Mouse (Mus musculus): ENCODE measurements at regions not wholly inside any gene's neighbourhood (a gene's known extent, or its start where the extent isn't known, plus 50 kb on each side); places are given as distances from the start of the nearest gene placed in this dataset.

GRCm38 (mm10) chr16:93374669-93375068, 229.2 kb downstream of the Setd4 start:
- Histone ChIP-seq H3K79me2 (ENCODE audit: control insufficient read depth, insufficient read depth) (no peaks in the 10 kb centered on the region), H3K4me2 (ENCODE audit: low read depth) (no peak overlapping the region), H3K36me3 (ENCODE audit: control insufficient read depth, insufficient read depth) (no peaks in the 10 kb centered on the region), H3ac (ENCODE audit: control insufficient read depth, insufficient read length) (no peak overlapping the region), H3K27me3 (ENCODE audit: control insufficient read depth, insufficient read depth, insufficient read length) (no peaks in the 10 kb centered on the region), H3K4me3 (no peak overlapping the region)
- TF ChIP-seq SRF (IDR thresholded peaks at IDR 0.05; ENCODE audit: control insufficient read depth, insufficient read length, low read depth) (no peak), CEBPB (IDR thresholded peaks at IDR 0.05; ENCODE audit: insufficient read depth, poor library complexity, severe bottlenecking) (no peak), REST (IDR thresholded peaks at IDR 0.05; ENCODE audit: insufficient read depth, insufficient read length) (no peak), USF1 (IDR thresholded peaks at IDR 0.05; ENCODE audit: low read depth) (no peak), MAX (IDR thresholded peaks at IDR 0.05; ENCODE audit: low read depth) (no peak), POLR2A (IDR thresholded peaks at IDR 0.05; ENCODE audit: insufficient read length, low read depth) (no peak), MYOD1 (IDR thresholded peaks at IDR 0.05; ENCODE audit: control insufficient read depth in 1 of 3, insufficient read length in 2 of 3, low read depth in 2 of 3) (no peak), TCF3 (IDR thresholded peaks at IDR 0.05; ENCODE audit: insufficient read length, low read depth) (no peak), TCF12 (IDR thresholded peaks at IDR 0.05; ENCODE audit: insufficient read depth, poor library complexity, severe bottlenecking) (no peak), E2F4 (IDR thresholded peaks at IDR 0.05; ENCODE audit: insufficient read depth) (no peak), MYOG (IDR thresholded peaks at IDR 0.05; ENCODE audit: control insufficient read depth in 1 of 3, insufficient read depth in 1 of 3, insufficient read length in 2 of 3, low read depth in 2 of 3) (no peak), POLR2AphosphoS2 (IDR thresholded peaks at IDR 0.05; ENCODE audit: insufficient read length, low read depth) (no peak)

- H3K4me2 ChIP-seq (ENCODE audit: low read depth): no peak overlapping the region
- H3K36me3 ChIP-seq (ENCODE audit: control insufficient read depth, insufficient read depth): no peaks in the 10 kb centered on the region
- H3K79me2 ChIP-seq (ENCODE audit: control insufficient read depth, insufficient read depth): no peaks in the 10 kb centered on the region
- TF ChIP-seq SRF (IDR thresholded peaks at IDR 0.05; ENCODE audit: control insufficient read depth, insufficient read length, low read depth) (no peak), CEBPB (IDR thresholded peaks at IDR 0.05; ENCODE audit: insufficient read depth, poor library complexity, severe bottlenecking) (no peak), MYOD1 (IDR thresholded peaks at IDR 0.05; ENCODE audit: control insufficient read depth in 1 of 3, insufficient read length in 2 of 3, low read depth in 2 of 3) (no peak)
- H3ac ChIP-seq (ENCODE audit: control insufficient read depth, insufficient read length): no peak overlapping the region
- H3K4me3 ChIP-seq: no peak overlapping the region
- no peaks in the 10 kb centered on the region for H3K27me3 ChIP-seq (ENCODE audit: control insufficient read depth, insufficient read depth, insufficient read length)
These were observed 234.1 kb downstream of the Setd4 start for GRCm38 (mm10) chr16:93369766-93370146.

GRCm38 (mm10) chr16:93368824-93369765, 234.8 kb downstream of the Setd4 start:
- H3K36me3 ChIP-seq (ENCODE audit: control insufficient read depth, insufficient read depth): no peaks in the 10 kb centered on the region
- H3K4me3 ChIP-seq: no peak overlapping the region
- H3ac ChIP-seq (ENCODE audit: control insufficient read depth, insufficient read length): no peak overlapping the region
- H3K79me2 ChIP-seq (ENCODE audit: control insufficient read depth, insufficient read depth): no peaks in the 10 kb centered on the region
- H3K27me3 ChIP-seq (ENCODE audit: control insufficient read depth, insufficient read depth, insufficient read length): no peaks in the 10 kb centered on the region
- no peak for TF ChIP-seq CEBPB (IDR thresholded peaks at IDR 0.05; ENCODE audit: insufficient read depth, poor library complexity, severe bottlenecking)
- H3K4me2 ChIP-seq (ENCODE audit: low read depth): no peak overlapping the region

GRCm38 (mm10) chr16:93367995-93368394, 235.9 kb downstream of the Setd4 start:
- Histone ChIP-seq H3K27me3 (ENCODE audit: control insufficient read depth, insufficient read depth, insufficient read length) (no peaks in the 10 kb centered on the region), H3K79me2 (ENCODE audit: control insufficient read depth, insufficient read depth) (no peaks in the 10 kb centered on the region), H3K4me2 (ENCODE audit: low read depth) (no peak overlapping the region), H3K4me3 (no peak overlapping the region), H3ac (ENCODE audit: control insufficient read depth, insufficient read length) (no peak overlapping the region), H3K36me3 (ENCODE audit: control insufficient read depth, insufficient read depth) (no peaks in the 10 kb centered on the region)
- TF ChIP-seq CEBPB (IDR thresholded peaks at IDR 0.05; ENCODE audit: insufficient read depth, poor library complexity, severe bottlenecking): no peak
- TF ChIP-seq E2F4 (IDR thresholded peaks at IDR 0.05; ENCODE audit: insufficient read depth): no peak
- TF ChIP-seq REST (IDR thresholded peaks at IDR 0.05; ENCODE audit: insufficient read depth, insufficient read length): no peak
- TF ChIP-seq TCF3 (IDR thresholded peaks at IDR 0.05; ENCODE audit: insufficient read length, low read depth): no peak
- TF ChIP-seq POLR2AphosphoS2 (IDR thresholded peaks at IDR 0.05; ENCODE audit: insufficient read length, low read depth): no peak
- TF ChIP-seq POLR2A (IDR thresholded peaks at IDR 0.05; ENCODE audit: insufficient read length, low read depth): no peak
- no peak for TF ChIP-seq USF1 (IDR thresholded peaks at IDR 0.05; ENCODE audit: low read depth)

- Histone ChIP-seq H3K79me2 (ENCODE audit: control insufficient read depth, insufficient read depth) (no peaks in the 10 kb centered on the region), H3K36me3 (ENCODE audit: control insufficient read depth, insufficient read depth) (no peaks in the 10 kb centered on the region), H3ac (ENCODE audit: control insufficient read depth, insufficient read length) (no peak overlapping the region), H3K4me3 (no peak overlapping the region), H3K4me2 (ENCODE audit: low read depth) (no peak overlapping the region), H3K27me3 (ENCODE audit: control insufficient read depth, insufficient read depth, insufficient read length) (no peaks in the 10 kb centered on the region)
- TF ChIP-seq MAX (IDR thresholded peaks at IDR 0.05; ENCODE audit: low read depth) (no peak), SRF (IDR thresholded peaks at IDR 0.05; ENCODE audit: control insufficient read depth, insufficient read length, low read depth) (no peak), TCF12 (IDR thresholded peaks at IDR 0.05; ENCODE audit: insufficient read depth, poor library complexity, severe bottlenecking) (no peak)
These were observed 236.5 kb downstream of the Setd4 start for GRCm38 (mm10) chr16:93367246-93367805.
